ENCODE assay signal across 19 mouse cellular contexts in genomic region chr1:80613395-80614011, GRCm38 (mm10).
DNase-seq lines count a peak whose midpoint lies in the region; ATAC-seq and TF ChIP-seq lines count a peak whose summit lies in the region.
"Had no signal": no experiment of that assay in that cellular context is flagged by ENCODE, and none has a peak within 500 bp of the region (broad histone marks: within the 10 kb centered on the region; RNA-seq: fewer than 3 reads in every experiment).

No protein-coding gene starts in this region.

- H3K4me1 ChIP-seq in lung, postnatal 0 days (ENCODE audit: insufficient read depth, low read depth, low read length) = no peaks in the 10 kb centered on the region
- no peaks in the 10 kb centered on the region for H3K4me1 ChIP-seq in lung, adult 2 months (ENCODE audit: control insufficient read depth, insufficient read depth, low read length)
- no peaks in the 10 kb centered on the region for H3K4me1 ChIP-seq in midbrain, embryonic 10.5 days
- H3K4me1 ChIP-seq: embryonic facial prominence, embryonic 15.5 days; limb, embryonic 12.5 days; lung, embryonic 15.5 days; midbrain, embryonic 15.5 days had no signal

- peak; percentile 10; the same call in 1 of the 2 replicates for TF ChIP-seq EP300 in lung, postnatal 0 days (IDR thresholded peaks at IDR 0.05)

- no peak overlapping the region for H3K4me3 ChIP-seq in lung, postnatal 0 days (ENCODE audit: low read depth, low read length)
- H3K4me3 ChIP-seq in lung, adult 2 months (replicated peaks; ENCODE audit: extremely low read depth, low read depth, low read length) = no peak overlapping the region
- H3K4me3 ChIP-seq in midbrain, embryonic 10.5 days = no peak overlapping the region
- H3K4me3 ChIP-seq: embryonic facial prominence, embryonic 15.5 days; left cerebral cortex, adult 2 months; limb, embryonic 12.5 days; lung, embryonic 15.5 days; midbrain, embryonic 15.5 days had no signal

- no peaks in the 10 kb centered on the region for H3K27me3 ChIP-seq in lung, postnatal 0 days (replicated peaks; ENCODE audit: insufficient read depth, low read length)
- H3K27me3 ChIP-seq in midbrain, embryonic 10.5 days (ENCODE audit: low read depth, poor library complexity, severe bottlenecking) = no peaks in the 10 kb centered on the region
- H3K27me3 ChIP-seq: embryonic facial prominence, embryonic 15.5 days; limb, embryonic 12.5 days; lung, embryonic 15.5 days; midbrain, embryonic 15.5 days had no signal

- H3K9ac ChIP-seq in lung, postnatal 0 days (replicated peaks; ENCODE audit: low read depth) = no peak overlapping the region
- H3K9ac ChIP-seq: embryonic facial prominence, embryonic 15.5 days; limb, embryonic 12.5 days; lung, embryonic 15.5 days; midbrain, embryonic 15.5 days had no signal

- 60% methylated on average over 4 of the region's 4 CpGs for whole genome bisulfite sequencing in lung, postnatal 0 days
- WGBS in lung, adult 2 months = 58% methylated on average over 4 of the region's 4 CpGs
- 87% methylated on average over 4 of the region's 4 CpGs for WGBS in midbrain, embryonic 10.5 days

- ATAC-seq in lung, postnatal 0 days = peak; percentile 72
- peak; percentile 13; the same call in 1 of the 2 replicates for ATAC-seq in common myeloid progenitor, adult 5-6 weeks (replicated peaks; ENCODE audit: low read depth, poor library complexity, severe bottlenecking)
- peak; percentile 78 for ATAC-seq in megakaryocyte progenitor cell, adult 5-6 weeks (replicated peaks; ENCODE audit: poor library complexity)
- ATAC-seq: hindbrain, postnatal 0 days; midbrain, embryonic 15.5 days had no signal

- TF ChIP-seq CTCF in lung, postnatal 0 days (IDR thresholded peaks at IDR 0.05) = peak; percentile 3; the same call in 1 of the 2 replicates
- TF ChIP-seq CTCF in lung, adult 2 months (IDR thresholded peaks at IDR 0.05; ENCODE audit: insufficient read depth, low read length) = no peak

- TF ChIP-seq POLR2A in lung, adult 2 months (IDR thresholded peaks at IDR 0.05; ENCODE audit: borderline replicate concordance, extremely low read depth, low read depth, low read length) = no peak

- H3K9me3 ChIP-seq in lung, postnatal 0 days (ENCODE audit: low read length) = no peaks in the 10 kb centered on the region
- no peaks in the 10 kb centered on the region for H3K9me3 ChIP-seq in midbrain, embryonic 10.5 days (replicated peaks)
- H3K9me3 ChIP-seq: embryonic facial prominence, embryonic 15.5 days; limb, embryonic 12.5 days; lung, embryonic 15.5 days; midbrain, embryonic 15.5 days had no signal

- H3K4me2 ChIP-seq in lung, postnatal 0 days (replicated peaks; ENCODE audit: low read depth, low read length) = no peak overlapping the region
- H3K4me2 ChIP-seq: embryonic facial prominence, embryonic 15.5 days; limb, embryonic 12.5 days; lung, embryonic 15.5 days; midbrain, embryonic 15.5 days had no signal

- H3K36me3 ChIP-seq in lung, postnatal 0 days (ENCODE audit: insufficient read depth, low read length) = no peaks in the 10 kb centered on the region
- H3K36me3 ChIP-seq in midbrain, embryonic 10.5 days = no peaks in the 10 kb centered on the region
- H3K36me3 ChIP-seq: embryonic facial prominence, embryonic 15.5 days; limb, embryonic 12.5 days; lung, embryonic 15.5 days; midbrain, embryonic 15.5 days had no signal

- DNase-seq in gastrocnemius, postnatal 25 days = peak; percentile 10
- no peak for DNase-seq in gastrocnemius, postnatal 4 days (ENCODE audit: low spot score in 2 of 2)
- peak; percentile 63 for DNase-seq in lung, postnatal 0 days (ENCODE audit: low spot score)
- DNase-seq in lung, adult 2 months = no peak
- DNase-seq in midbrain, embryonic 10.5 days (ENCODE audit: low spot score) = no peak
- DNase-seq in cerebellum, postnatal 10 days = no peak
- DNase-seq: adrenal gland, adult 2 months; cerebellum, adult 2 months; heart, adult 18-20 months; kidney, adult 8-10 months; right cerebral cortex, postnatal 25 days had no signal

- H3K27ac ChIP-seq in lung, postnatal 0 days (ENCODE audit: low read length) = 0 out of 2 replicates have a peak overlapping the region, but pooled peaks have one; percentile 11
- no peak overlapping the region for H3K27ac ChIP-seq in midbrain, embryonic 10.5 days (replicated peaks)
- H3K27ac ChIP-seq: embryonic facial prominence, embryonic 15.5 days; hindbrain, postnatal 0 days; left cerebral cortex, adult 2 months; limb, embryonic 12.5 days; lung, embryonic 15.5 days; midbrain, embryonic 15.5 days had no signal

Comparison
In these comparisons a context has a peak if more than half of its experiments do, and no peak if none do; other contexts are left out.
1. DNase-seq: peak in gastrocnemius, postnatal 25 days (single experiment) and lung, postnatal 0 days (single experiment); none in gastrocnemius, postnatal 4 days (0 of 2), lung, adult 2 months (single experiment), midbrain, embryonic 10.5 days (single experiment) and cerebellum, postnatal 10 days (0 of 2).
2. ATAC-seq: peak in every context shown above with its lines; median percentile 78 in megakaryocyte progenitor cell, adult 5-6 weeks; 72 in lung, postnatal 0 days; 13 in common myeloid progenitor, adult 5-6 weeks.